Mouse (Mus musculus) embryo, embryonic 11.5 days (tissue): ENCODE measurements around the gene Pde9a.

ENCODE experiments used
- DNase-seq: peaks from one replicate; pipeline ENCODE4 v3.0.0-alpha.2; 2012; ENCODE audit warnings: low read depth, low spot score

Gene Pde9a

GRCm38 (mm10) chr17:31462506-31462905, 76.5 kb downstream of the Pde9a start:
- no peak for DNase-seq

GRCm38 (mm10) chr17:31466854-31467253, 80.8 kb downstream of the Pde9a start:
- no peak for DNase-seq

DNA sequence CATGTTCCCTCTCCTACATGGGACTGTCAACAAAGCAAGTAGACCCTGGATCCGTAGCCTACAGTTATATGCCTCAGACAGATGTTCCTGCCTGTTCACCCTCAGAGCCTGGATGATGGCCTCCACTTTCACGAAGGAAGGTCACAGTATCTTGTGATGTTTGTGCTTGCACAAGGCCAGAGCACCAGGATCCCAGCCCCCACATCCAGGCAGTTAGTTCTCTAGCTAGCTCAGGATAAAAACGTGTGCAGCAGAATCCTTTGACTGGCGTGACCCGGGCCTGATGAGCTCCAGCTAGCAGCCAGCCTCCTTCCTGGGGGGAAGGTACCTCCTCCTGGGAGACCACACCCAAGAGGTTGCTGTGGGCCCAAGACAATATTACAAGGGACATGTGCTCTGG, 82.5 kb downstream of the Pde9a start:
- DNase-seq = no peak

DNA sequence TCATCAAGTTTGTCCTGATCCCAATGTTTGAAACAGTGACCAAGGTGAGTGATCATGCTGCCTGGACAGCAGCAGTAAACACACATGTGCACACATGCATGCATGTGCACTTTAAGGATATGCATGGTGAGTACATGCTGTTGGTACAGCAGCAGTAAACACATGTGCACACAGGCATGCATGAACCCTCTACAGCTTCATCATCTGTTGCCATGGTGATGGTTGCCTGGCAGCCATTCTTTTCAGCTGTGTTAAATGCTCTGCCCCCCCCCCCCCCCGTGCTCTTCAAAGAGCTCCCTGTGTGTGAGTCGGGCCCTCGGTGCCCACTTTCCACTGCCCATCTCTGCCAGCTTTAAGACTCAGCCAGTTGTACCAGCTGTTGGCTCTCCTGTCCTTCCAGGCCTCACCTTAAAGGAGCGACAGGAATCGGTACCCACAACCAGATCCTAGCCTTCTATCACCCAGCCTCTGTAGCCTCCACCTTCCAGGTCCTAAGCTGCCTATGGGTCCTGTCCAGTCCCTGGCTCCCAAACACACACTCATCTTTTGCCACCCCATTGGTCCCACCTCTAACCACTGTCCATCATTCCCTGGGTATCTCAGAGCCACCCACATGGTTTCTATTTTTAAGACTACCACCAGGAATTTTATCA, 84.9 kb downstream of the Pde9a start:
- DNase-seq = no peak

DNA sequence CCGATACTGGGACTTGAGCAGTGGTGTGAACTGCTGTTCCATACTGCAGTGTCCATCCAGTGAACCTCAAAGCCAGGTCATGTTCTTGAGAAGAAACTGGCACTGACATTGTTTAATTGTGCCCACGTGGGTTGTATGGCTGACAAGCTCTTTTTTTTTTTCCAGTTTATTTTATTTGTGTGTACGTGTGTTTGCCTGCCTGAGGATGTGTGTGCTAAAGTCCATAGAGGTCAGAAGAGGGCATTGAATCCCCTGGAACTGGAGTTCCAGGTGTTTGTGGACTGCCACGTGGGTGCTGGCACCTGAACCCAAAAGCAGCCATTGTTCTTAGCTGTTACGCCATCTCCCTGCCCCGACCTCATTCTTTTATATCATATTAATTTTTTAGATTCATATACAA, 88.4 kb downstream of the Pde9a start:
- DNase-seq = no peak

DNA sequence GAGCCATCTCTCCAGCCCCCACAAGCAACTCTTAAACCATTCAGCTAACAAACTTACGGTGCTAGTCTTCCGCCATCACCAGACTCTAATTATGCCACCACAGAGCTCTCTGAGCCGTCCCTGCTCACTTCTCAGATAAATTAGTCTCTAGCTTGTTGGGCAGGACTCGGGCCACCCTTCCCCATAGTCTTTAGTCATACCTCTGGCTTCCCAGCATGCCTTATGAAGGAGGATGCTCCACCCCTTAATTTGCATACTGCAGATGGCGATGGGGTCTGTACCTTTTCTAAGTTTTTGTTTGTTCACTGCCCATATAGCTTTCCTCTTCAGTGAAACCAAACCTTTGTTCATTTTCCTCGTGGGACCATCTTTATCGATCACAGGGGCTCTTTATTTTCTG, 92.6 kb downstream of the Pde9a start:
- DNase-seq = no peak

- no peak for DNase-seq
Observed at GRCm38 (mm10) chr17:31479108-31479844, 93.3 kb downstream of the Pde9a start.

- DNase-seq = no peak
Observed at GRCm38 (mm10) chr17:31486616-31487198, 100.7 kb downstream of the Pde9a start.

- no peak for DNase-seq
Observed at GRCm38 (mm10) chr17:31487433-31488060, 101.5 kb downstream of the Pde9a start.

DNA sequence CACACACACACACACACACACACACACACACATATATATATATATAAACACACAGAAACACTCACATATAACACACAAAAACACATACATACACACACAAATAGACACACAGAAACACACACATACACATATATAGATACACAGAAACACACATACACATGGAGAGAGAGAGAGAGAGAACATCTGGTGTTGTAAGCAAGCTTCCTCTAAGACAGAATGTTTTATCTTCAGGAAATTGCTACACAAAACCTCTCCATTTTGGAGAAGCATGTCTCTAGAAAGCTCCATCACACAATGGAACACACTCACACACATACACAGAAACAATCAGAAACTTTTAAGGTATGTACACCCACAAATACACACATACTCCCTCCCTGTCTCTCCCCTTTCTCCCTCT, 105.3 kb downstream of the Pde9a start:
- DNase-seq = no peak

DNA sequence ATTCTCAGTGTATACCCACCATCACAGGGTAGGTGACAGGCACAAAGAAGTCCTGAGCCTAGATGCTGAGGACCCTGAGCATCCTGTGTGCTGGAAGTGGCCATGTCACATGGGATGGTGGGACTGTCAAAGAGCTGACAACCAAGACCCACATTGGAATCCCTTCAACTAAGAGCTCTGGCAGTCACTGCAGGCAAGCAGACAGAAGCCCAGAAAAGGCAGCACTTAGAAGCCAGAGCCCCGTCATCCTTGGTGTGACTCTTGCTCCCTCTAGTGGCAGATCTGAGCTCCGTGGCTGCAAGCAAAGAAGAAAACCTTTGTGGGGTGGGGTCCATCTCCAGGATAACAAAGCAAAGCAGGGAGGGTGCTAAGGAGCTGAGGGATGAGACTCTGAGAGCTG, 106.4 kb downstream of the Pde9a start:
- DNase-seq = peak; percentile 76

GRCm38 (mm10) chr17:31494989-31495388, 109.0 kb downstream of the Pde9a start:
- DNase-seq = no peak

DNA sequence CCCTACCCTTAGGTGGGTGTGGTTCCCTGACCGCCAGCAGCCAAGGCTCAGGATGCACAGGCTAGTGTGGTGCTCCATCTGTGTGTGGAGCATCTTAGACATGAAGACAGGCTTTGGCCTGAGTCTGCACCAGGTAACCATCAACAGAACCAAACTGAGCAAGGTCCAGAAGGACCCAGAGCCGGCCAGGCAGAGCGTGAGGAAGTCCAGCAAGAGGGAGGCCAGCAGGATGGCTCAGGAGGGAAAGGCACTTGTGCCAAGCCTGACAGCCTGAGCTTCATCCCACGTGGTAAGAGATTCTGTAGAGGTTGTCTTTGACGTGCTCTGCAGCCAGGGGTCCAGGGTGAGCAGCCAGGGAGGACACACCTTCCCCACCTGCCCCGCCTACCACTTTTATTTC, 111.7 kb downstream of the Pde9a start:
- no peak for DNase-seq

DNA sequence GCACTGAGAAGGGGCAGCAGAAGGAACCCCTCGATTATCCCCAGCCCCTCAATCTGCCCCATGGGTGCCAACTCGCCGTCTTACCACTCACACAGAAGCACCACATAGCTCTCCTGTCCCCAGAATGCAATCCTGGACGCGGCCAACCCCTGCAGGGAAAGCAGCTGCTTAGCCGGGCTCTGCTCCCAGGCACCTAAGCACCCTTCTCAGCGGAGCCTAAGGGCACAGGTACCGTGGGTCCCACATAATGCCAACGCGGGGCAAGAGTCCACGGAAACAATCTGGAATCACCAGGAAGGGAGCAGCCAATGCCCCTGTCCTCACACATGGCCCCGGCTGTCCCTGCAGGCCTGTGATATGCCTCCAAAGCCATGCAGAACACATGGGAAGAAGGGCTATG, 113.7 kb downstream of the Pde9a start:
- DNase-seq = no peak

DNA sequence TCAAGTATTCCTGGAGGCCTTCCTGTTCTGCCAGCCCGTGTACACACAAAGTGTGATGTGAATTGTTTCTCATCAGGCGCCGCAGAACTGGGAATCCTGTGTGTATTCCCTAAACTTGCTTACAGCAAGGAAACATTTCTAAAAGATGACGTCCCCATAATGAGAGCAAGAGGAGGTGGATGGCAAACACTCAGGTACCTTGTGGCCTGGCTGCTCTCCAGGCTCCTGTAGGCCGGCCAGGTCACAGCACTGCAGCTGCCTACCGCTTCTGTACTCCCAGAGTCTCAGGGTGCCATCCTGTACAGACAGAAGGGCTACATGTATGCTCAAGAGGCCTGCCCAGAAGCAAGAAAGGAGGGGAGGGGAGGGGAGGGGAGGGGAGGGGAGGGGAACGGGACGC, 114.4 kb downstream of the Pde9a start:
- DNase-seq = no peak

DNA sequence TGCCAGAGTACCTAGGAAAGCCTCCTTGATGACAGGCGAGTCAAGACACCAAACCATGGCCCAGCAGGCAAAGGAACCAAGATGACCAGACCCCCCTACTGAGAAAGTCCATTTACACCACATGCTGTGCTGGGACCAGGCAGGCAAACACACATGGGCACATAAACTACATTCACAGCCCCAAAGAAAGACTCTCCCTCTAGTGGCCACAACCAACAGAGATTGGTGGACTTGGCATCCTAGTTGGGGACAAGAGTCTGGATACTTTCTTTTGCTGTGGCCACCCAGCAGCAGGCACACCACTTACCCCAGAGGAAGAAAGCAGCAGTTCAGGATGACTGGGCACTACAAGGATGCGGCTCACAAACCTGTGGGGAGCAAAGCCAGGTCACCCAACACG, 114.9 kb downstream of the Pde9a start:
- DNase-seq = no peak

DNA sequence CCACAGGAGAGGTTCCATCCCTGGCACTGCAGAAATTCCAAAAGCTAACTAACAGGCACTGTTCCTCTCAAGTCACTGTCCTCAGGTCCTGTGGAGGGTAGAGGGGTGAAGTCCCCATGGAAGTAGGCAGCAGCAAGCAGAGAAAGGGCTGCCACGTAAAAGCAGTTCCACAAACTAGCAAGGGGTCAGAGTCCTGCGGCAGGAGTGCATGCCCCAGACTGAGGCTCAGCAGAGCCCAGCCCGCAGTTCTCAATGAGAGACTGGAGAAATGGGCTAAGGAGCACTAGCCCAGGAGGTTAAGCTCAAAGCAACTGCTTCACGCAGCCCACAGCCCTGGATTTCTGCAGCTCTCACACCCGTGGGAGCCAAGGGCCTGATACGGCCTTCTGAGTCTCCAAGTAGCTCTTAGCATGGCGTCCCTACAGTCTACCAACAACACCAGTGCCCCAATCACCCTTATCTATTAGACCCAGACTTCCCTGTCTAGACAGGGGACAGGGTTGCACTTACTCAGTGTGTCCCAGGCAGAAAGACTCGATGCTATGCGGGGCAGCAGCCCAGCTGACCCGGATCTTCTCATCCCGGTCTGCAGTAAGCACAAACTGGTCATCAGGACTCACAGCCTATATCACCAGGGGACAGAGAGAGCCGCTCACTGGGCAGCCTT, 116.4 kb downstream of the Pde9a start:
- no peak for DNase-seq

GRCm38 (mm10) chr17:31503337-31503736, 117.3 kb downstream of the Pde9a start:
- no peak for DNase-seq

DNA sequence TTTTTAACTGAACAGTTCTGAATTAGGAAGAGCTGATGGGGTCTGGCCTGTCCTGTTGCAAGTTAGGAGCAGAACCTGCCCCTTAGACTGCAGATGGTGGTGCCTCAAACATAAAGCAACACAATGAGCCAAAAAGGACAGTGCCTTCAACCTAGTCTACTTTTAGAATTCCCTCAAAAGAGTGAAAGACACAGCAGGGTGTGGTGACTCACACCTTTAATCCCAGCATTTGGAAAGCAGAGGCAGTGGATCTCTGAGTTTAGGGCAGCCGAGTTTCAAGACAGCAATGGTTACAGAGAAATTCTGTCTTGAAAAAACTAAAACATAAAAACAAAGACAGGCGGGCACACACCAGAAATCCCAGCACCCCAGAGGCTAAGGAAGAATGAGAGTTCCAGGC, 117.9 kb downstream of the Pde9a start:
- DNase-seq = no peak

GRCm38 (mm10) chr17:31505013-31505412, 119.0 kb downstream of the Pde9a start:
- DNase-seq = no peak

DNA sequence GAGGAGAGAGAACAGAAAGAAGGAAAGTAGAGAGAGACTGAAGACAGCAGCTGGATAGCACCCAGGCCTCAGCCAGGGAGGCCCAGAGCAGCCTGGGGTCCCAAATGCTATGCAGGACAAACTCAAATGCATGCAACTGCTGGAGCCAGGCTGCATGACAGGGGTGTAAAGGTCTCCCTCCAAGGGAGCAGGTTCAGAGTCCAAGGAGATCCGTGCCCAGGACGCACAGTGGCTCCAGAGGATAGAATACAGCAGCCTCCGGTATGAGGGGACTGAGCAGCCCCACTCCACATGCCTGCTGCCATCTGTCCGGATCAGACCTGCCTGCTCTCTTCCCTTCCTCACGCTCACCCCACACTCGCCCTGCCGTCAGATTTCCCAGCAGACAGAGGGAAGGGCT, 120.3 kb downstream of the Pde9a start:
- DNase-seq = no peak

DNA sequence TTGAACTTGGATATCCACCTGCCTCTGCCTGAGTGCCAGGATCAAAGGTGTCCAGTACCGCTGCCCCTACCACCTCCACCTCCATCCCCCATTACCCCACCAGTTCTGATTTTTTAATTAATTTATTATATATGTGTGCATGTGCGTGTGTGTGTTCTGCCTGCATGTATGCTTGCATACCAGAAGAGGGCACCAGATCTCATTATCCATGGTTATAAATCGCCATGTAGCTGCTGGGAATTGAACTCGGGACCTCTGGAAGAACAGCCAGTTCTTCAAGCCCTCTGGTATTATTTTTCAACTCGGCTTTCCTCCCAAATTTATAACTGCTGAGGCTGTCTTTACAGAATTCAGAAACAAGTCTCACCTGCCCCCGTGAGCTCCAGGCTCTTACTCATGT, 124.9 kb downstream of the Pde9a start:
- DNase-seq = no peak
